Mouse (Mus musculus): ENCODE data around the gene Efcab3. TPM values are rescaled to one million over a fixed set of nuclear protein-coding genes. Genes with fewer than 3 reads are reported as not detected.
"Not testable (repeated sequence)": the region's sequence is repeated elsewhere in the genome, so short reads cannot be mapped to it uniquely, and the experiment has no call there.

The Efcab3 gene
- polyA plus RNA-seq, 1 experiment = not detected

DNA sequence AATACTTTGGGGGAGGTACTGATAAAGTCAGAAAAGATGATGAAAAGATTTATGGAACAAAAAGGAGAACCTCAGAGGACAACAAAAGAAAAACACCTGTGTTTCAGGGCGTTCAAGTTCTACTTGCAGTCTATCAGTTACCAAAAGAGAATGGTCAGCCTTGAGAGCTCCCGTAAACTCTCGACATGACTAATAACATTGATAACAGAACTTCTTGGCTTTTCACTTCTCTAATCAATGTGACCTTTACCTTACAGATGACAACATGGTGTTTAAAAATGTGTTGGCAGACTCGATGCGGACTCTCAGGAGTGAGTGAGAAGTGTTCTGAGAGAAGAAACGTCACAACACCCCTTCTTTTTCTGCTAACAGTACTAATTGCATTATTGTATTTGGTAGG is 33.2 kb upstream of the Efcab3 start:
- no peak overlapping the region for H3K4me2 ChIP-seq (ENCODE audit: low read depth)
- H3K79me2 ChIP-seq (ENCODE audit: control insufficient read depth, insufficient read depth) = no peaks in the 10 kb centered on the region
- no peak overlapping the region for H3ac ChIP-seq (ENCODE audit: control insufficient read depth, insufficient read length)
- no peak overlapping the region for H3K4me3 ChIP-seq
- no peaks in the 10 kb centered on the region for H3K36me3 ChIP-seq (ENCODE audit: control insufficient read depth, insufficient read depth)
- no peaks in the 10 kb centered on the region for H3K27me3 ChIP-seq (ENCODE audit: control insufficient read depth, insufficient read depth, insufficient read length)
- no peak for TF ChIP-seq POLR2A (IDR thresholded peaks at IDR 0.05; ENCODE audit: insufficient read length, low read depth)
- TF ChIP-seq CEBPB (IDR thresholded peaks at IDR 0.05; ENCODE audit: insufficient read depth, poor library complexity, severe bottlenecking) = no peak
- no peak for TF ChIP-seq POLR2AphosphoS2 (IDR thresholded peaks at IDR 0.05; ENCODE audit: insufficient read length, low read depth)
- TF ChIP-seq SRF (IDR thresholded peaks at IDR 0.05; ENCODE audit: control insufficient read depth, insufficient read length, low read depth) = no peak
- TF ChIP-seq TCF3 (IDR thresholded peaks at IDR 0.05; ENCODE audit: insufficient read length, low read depth) = no peak
- TF ChIP-seq MYOD1 (IDR thresholded peaks at IDR 0.05; ENCODE audit: control insufficient read depth in 1 of 3, insufficient read length in 2 of 3, low read depth in 2 of 3) = no peak
- no peak for TF ChIP-seq TCF12 (IDR thresholded peaks at IDR 0.05; ENCODE audit: insufficient read depth, poor library complexity, severe bottlenecking)
- TF ChIP-seq E2F4 (IDR thresholded peaks at IDR 0.05; ENCODE audit: insufficient read depth) = no peak
- TF ChIP-seq MAX (IDR thresholded peaks at IDR 0.05; ENCODE audit: low read depth) = no peak
- TF ChIP-seq MYOG (IDR thresholded peaks at IDR 0.05; ENCODE audit: control insufficient read depth in 1 of 3, insufficient read depth in 1 of 3, insufficient read length in 2 of 3, low read depth in 2 of 3) = no peak
- no peak for TF ChIP-seq USF1 (IDR thresholded peaks at IDR 0.05; ENCODE audit: low read depth)
- no peak for TF ChIP-seq REST (IDR thresholded peaks at IDR 0.05; ENCODE audit: insufficient read depth, insufficient read length)

DNA sequence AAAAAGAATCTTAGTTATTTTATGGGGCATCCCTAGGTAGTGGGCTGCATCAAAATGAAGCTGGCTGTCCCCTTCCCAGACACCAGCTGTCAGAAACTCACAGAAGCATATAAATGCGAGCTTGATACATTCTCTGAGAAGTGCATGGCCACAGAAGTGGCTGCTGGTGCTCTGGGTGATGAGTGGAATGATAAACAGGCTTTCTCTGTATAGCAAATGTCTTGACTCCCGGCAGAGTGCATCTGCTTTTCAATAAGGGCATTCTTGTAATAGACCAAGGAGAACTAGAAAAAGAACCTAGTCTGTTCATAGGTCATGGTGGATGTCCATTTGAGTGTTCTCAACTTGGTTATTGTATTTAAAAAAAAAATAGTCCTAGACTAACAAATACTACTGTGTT is 32.3 kb upstream of the Efcab3 start:
- no peak overlapping the region for H3K4me2 ChIP-seq (ENCODE audit: low read depth)
- no peak for TF ChIP-seq POLR2AphosphoS2 (IDR thresholded peaks at IDR 0.05; ENCODE audit: insufficient read length, low read depth)
- no peak for TF ChIP-seq MAX (IDR thresholded peaks at IDR 0.05; ENCODE audit: low read depth)
- TF ChIP-seq REST (IDR thresholded peaks at IDR 0.05; ENCODE audit: insufficient read depth, insufficient read length) = no peak
- no peak for TF ChIP-seq E2F4 (IDR thresholded peaks at IDR 0.05; ENCODE audit: insufficient read depth)
- TF ChIP-seq SRF (IDR thresholded peaks at IDR 0.05; ENCODE audit: control insufficient read depth, insufficient read length, low read depth) = no peak
- TF ChIP-seq USF1 (IDR thresholded peaks at IDR 0.05; ENCODE audit: low read depth) = no peak
- no peak for TF ChIP-seq MYOD1 (IDR thresholded peaks at IDR 0.05; ENCODE audit: control insufficient read depth in 1 of 3, insufficient read length in 2 of 3, low read depth in 2 of 3)
- TF ChIP-seq MYOG (IDR thresholded peaks at IDR 0.05; ENCODE audit: control insufficient read depth in 1 of 3, insufficient read depth in 1 of 3, insufficient read length in 2 of 3, low read depth in 2 of 3) = no peak
- no peak for TF ChIP-seq CEBPB (IDR thresholded peaks at IDR 0.05; ENCODE audit: insufficient read depth, poor library complexity, severe bottlenecking)
- TF ChIP-seq TCF3 (IDR thresholded peaks at IDR 0.05; ENCODE audit: insufficient read length, low read depth) = no peak
- TF ChIP-seq TCF12 (IDR thresholded peaks at IDR 0.05; ENCODE audit: insufficient read depth, poor library complexity, severe bottlenecking) = no peak
- no peak for TF ChIP-seq POLR2A (IDR thresholded peaks at IDR 0.05; ENCODE audit: insufficient read length, low read depth)
- no peaks in the 10 kb centered on the region for H3K36me3 ChIP-seq (ENCODE audit: control insufficient read depth, insufficient read depth)
- H3ac ChIP-seq (ENCODE audit: control insufficient read depth, insufficient read length) = no peak overlapping the region
- H3K4me3 ChIP-seq = no peak overlapping the region
- H3K27me3 ChIP-seq (ENCODE audit: control insufficient read depth, insufficient read depth, insufficient read length) = no peaks in the 10 kb centered on the region
- H3K79me2 ChIP-seq (ENCODE audit: control insufficient read depth, insufficient read depth) = no peaks in the 10 kb centered on the region

DNA sequence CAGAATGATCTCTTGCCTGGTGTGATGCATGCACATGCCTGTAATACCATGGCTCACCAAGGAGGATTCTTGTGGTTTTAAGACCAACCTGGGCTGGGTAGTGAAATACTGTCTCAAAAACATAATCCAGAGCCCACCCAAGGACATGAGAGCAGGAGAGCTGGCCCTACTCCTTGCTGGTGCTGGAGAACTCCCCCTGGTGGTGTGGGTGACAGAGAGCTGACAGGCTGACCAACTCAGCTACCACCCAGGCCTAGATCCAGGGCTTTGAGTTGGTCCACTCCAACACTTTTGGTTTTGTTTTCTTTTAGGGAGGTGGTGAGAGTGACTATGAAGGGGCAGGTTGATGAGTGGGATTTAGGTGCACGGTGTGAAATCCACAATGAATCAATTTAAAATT is 28.3 kb upstream of the Efcab3 start:
- no peak overlapping the region for H3K4me3 ChIP-seq
- no peaks in the 10 kb centered on the region for H3K36me3 ChIP-seq (ENCODE audit: control insufficient read depth, insufficient read depth)
- H3K27me3 ChIP-seq (ENCODE audit: control insufficient read depth, insufficient read depth, insufficient read length) = no peaks in the 10 kb centered on the region
- no peak overlapping the region for H3K4me2 ChIP-seq (ENCODE audit: low read depth)
- no peak overlapping the region for H3ac ChIP-seq (ENCODE audit: control insufficient read depth, insufficient read length)
- TF ChIP-seq USF1 (IDR thresholded peaks at IDR 0.05; ENCODE audit: low read depth) = no peak
- no peak for TF ChIP-seq MAX (IDR thresholded peaks at IDR 0.05; ENCODE audit: low read depth)
- TF ChIP-seq TCF12 (IDR thresholded peaks at IDR 0.05; ENCODE audit: insufficient read depth, poor library complexity, severe bottlenecking) = no peak
- no peak for TF ChIP-seq CEBPB (IDR thresholded peaks at IDR 0.05; ENCODE audit: insufficient read depth, poor library complexity, severe bottlenecking)
- no peak for TF ChIP-seq POLR2AphosphoS2 (IDR thresholded peaks at IDR 0.05; ENCODE audit: insufficient read length, low read depth)
- no peak for TF ChIP-seq MYOD1 (IDR thresholded peaks at IDR 0.05; ENCODE audit: control insufficient read depth in 1 of 3, insufficient read length in 2 of 3, low read depth in 2 of 3)
- no peak for TF ChIP-seq REST (IDR thresholded peaks at IDR 0.05; ENCODE audit: insufficient read depth, insufficient read length)
- no peak for TF ChIP-seq E2F4 (IDR thresholded peaks at IDR 0.05; ENCODE audit: insufficient read depth)
- TF ChIP-seq SRF (IDR thresholded peaks at IDR 0.05; ENCODE audit: control insufficient read depth, insufficient read length, low read depth) = no peak
- TF ChIP-seq MYOG (IDR thresholded peaks at IDR 0.05; ENCODE audit: control insufficient read depth in 1 of 3, insufficient read depth in 1 of 3, insufficient read length in 2 of 3, low read depth in 2 of 3) = no peak
- no peak for TF ChIP-seq TCF3 (IDR thresholded peaks at IDR 0.05; ENCODE audit: insufficient read length, low read depth)
- TF ChIP-seq POLR2A (IDR thresholded peaks at IDR 0.05; ENCODE audit: insufficient read length, low read depth) = no peak
- no peaks in the 10 kb centered on the region for H3K79me2 ChIP-seq (ENCODE audit: control insufficient read depth, insufficient read depth)

DNA sequence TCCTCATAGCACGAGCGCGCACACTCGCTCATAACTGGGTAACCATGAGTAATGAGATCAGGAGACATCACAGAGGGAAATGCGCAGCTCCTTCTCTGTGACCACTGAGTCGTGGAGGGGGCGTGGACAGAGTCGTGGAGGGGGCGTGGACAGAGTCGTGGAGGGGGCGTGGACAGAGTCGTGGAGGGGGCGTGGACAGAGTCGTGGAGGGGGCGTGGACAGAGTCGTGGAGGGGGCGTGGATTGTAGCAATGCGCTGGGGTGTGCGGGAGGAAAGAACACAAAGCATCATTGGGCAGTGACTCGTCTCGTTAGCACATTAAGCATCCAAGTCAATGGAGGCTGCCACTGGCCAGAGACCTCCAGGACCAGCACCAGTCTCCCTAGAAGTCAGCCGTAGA is 49.1 kb downstream of the Efcab3 start:
- H3K27me3 ChIP-seq (ENCODE audit: control insufficient read depth, insufficient read depth, insufficient read length); H3ac ChIP-seq (ENCODE audit: control insufficient read depth, insufficient read length); H3K79me2 ChIP-seq (ENCODE audit: control insufficient read depth, insufficient read depth); H3K4me2 ChIP-seq (ENCODE audit: low read depth); H3K4me3 ChIP-seq; H3K36me3 ChIP-seq (ENCODE audit: control insufficient read depth, insufficient read depth): not testable (repeated sequence)

DNA sequence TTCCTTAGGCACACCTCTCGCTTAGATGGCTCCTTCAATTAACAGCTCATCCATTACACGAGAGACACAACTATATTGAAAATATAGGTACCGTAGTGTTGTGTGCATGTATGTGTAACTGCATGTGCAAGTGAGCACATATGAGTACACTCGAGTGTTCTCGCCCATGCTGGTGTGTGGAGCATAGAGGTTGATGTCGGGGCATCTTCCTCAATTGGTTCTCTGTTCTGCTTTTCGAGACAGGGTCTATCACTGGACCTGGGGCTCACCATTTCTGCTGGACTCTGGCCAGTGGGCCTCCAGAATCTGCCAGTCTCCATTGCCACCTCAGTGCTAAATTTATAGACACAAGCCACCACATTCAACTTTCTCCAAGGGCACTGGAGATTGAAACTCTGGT is 54.4 kb downstream of the Efcab3 start:
- no peaks in the 10 kb centered on the region for H3K36me3 ChIP-seq (ENCODE audit: control insufficient read depth, insufficient read depth)
- no peak for TF ChIP-seq TCF12 (IDR thresholded peaks at IDR 0.05; ENCODE audit: insufficient read depth, poor library complexity, severe bottlenecking)
- TF ChIP-seq POLR2A (IDR thresholded peaks at IDR 0.05; ENCODE audit: insufficient read length, low read depth) = no peak
- TF ChIP-seq USF1 (IDR thresholded peaks at IDR 0.05; ENCODE audit: low read depth) = no peak
- no peak for TF ChIP-seq POLR2AphosphoS2 (IDR thresholded peaks at IDR 0.05; ENCODE audit: insufficient read length, low read depth)
- TF ChIP-seq MYOG (IDR thresholded peaks at IDR 0.05; ENCODE audit: control insufficient read depth in 1 of 3, insufficient read depth in 1 of 3, insufficient read length in 2 of 3, low read depth in 2 of 3) = no peak
- no peak for TF ChIP-seq SRF (IDR thresholded peaks at IDR 0.05; ENCODE audit: control insufficient read depth, insufficient read length, low read depth)
- no peak for TF ChIP-seq CEBPB (IDR thresholded peaks at IDR 0.05; ENCODE audit: insufficient read depth, poor library complexity, severe bottlenecking)
- TF ChIP-seq E2F4 (IDR thresholded peaks at IDR 0.05; ENCODE audit: insufficient read depth) = no peak
- TF ChIP-seq REST (IDR thresholded peaks at IDR 0.05; ENCODE audit: insufficient read depth, insufficient read length) = no peak
- no peak for TF ChIP-seq TCF3 (IDR thresholded peaks at IDR 0.05; ENCODE audit: insufficient read length, low read depth)
- no peak for TF ChIP-seq MYOD1 (IDR thresholded peaks at IDR 0.05; ENCODE audit: control insufficient read depth in 1 of 3, insufficient read length in 2 of 3, low read depth in 2 of 3)
- no peak for TF ChIP-seq MAX (IDR thresholded peaks at IDR 0.05; ENCODE audit: low read depth)
- no peak overlapping the region for H3K4me2 ChIP-seq (ENCODE audit: low read depth)
- H3K4me3 ChIP-seq = no peak overlapping the region
- no peaks in the 10 kb centered on the region for H3K79me2 ChIP-seq (ENCODE audit: control insufficient read depth, insufficient read depth)
- H3K27me3 ChIP-seq (ENCODE audit: control insufficient read depth, insufficient read depth, insufficient read length) = no peaks in the 10 kb centered on the region
- H3ac ChIP-seq (ENCODE audit: control insufficient read depth, insufficient read length) = no peak overlapping the region

All from myocyte (in vitro differentiated cells).